Mouse (Mus musculus) ovary, postnatal 36 days (tissue): ENCODE results near the gene AB124611.
"Not testable (repeated sequence)": the region's sequence is repeated elsewhere in the genome, so short reads cannot be mapped to it uniquely, and the experiment has no call there.

ENCODE experiments used
- DNase-seq: peaks from one replicate; pipeline ENCODE4 v3.0.0; 2022; ENCODE audit warnings: low spot score, mixed read lengths

The AB124611 gene

DNA sequence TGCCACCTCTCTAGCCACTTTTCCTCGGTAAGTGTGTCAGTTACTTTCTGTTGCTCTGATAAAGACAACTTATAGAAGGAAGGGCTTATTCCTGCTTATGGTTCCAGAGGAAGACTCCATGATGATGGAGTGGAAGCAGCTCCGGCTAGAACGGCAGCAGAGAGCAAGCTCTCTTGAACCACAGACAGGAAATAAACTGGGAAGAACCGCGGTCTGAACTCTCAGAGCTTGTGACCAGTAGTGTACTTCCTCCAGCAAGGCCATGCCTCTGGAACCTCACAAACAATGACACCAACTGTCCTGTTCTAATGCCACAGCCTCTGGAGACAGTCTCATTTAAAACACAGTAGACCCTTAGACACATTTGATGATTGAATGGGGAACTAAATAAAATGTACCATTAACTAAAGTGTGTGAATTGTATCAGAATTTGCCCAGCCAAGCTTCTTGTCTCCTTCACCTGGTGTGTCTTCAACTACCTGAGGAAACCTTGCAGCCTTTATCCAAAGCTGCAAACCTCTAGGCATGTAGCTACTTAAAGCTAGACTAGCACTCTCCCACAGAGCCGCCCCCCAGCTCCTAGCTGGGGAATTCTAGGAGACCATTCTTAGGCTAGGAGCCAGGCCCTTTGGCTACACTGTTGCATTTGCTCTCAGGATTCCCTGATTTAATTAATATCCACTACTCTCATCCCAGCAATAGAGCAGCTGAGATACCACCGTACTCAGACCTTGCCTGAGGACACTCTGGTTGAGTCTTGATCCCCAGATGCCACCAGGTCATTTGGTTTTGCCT is 637 bp upstream of the AB124611 start:
- no peak for DNase-seq

GRCm38 (mm10) chr9:21526634-21526944 is 613 bp downstream of the AB124611 start:
- no peak for DNase-seq

DNA sequence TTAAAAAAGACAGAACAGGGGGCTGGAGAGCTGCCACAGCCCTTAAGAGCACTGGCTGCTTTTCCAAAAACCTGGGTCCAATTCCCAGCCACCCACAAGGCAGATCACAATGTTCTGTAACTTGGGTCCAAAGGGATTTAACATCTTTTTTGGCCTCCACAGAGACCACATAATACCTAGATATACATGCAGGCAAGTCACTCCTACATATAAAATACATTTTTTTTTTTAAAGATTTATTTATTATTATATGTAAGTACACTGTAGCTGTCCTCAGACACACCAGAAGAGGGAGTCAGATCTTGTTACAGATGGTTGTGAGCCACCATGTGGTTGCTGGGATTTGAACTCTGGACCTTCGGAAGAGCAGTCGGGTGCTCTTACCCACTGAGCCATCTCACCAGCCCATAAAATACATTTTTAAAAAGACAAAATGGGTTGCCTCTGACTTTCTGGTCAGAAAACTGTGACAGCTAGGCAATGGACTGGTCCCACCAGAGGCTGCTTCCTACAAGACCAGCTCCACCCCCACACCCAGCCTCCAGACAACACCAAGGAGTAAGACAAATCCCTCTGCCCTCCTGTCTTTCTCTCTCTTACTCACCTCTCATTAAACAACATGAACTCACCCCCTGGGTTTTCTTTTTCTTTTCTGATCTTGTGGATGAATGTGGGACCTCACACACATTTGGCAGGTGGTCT is 1.3 kb downstream of the AB124611 start:
- no peak for DNase-seq

DNA sequence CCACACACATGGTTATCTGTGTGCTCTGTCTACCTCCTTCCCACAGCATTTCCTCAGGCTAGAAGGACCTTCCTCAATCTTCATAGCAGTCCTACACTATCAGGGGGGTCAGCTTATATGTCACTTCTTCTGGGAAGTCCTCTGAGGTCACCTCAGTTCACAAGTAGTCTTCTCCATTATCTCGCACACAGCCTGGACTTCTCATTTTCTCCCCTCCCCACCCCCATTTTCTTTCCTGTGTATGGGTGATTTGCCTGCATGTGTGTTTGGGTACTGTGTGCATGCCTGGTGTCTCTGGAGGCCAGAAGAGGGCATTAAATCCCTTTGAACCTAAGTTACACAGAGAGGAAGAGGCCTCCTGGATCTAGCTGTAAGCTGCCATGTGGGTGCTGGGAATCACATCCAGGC is 1.9 kb downstream of the AB124611 start:
- no peak for DNase-seq

DNA sequence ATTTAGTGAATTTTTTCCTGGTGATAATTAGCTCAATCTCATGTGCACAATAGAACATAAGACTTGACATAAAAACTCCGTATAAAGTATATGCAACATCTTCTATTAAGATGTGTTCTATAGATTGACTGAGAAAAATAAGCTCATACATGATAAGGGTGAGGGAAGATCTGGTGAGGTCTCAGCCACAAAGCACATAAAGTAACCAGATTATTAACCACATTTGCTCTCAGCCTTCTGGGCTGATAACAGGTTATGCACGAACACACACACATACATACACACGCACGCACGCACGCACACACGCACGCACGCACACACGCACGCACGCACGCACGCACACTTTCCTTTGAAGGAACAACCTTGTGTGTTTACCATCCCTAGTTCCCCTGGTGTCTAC is 10.5 kb downstream of the AB124611 start:
- no peak for DNase-seq

- DNase-seq: no peak
Measured at GRCm38 (mm10) chr9:21537009-21537408, 11.0 kb downstream of the AB124611 start.

- DNase-seq: no peak
Measured at GRCm38 (mm10) chr9:21539981-21540753, 14.2 kb downstream of the AB124611 start.

DNA sequence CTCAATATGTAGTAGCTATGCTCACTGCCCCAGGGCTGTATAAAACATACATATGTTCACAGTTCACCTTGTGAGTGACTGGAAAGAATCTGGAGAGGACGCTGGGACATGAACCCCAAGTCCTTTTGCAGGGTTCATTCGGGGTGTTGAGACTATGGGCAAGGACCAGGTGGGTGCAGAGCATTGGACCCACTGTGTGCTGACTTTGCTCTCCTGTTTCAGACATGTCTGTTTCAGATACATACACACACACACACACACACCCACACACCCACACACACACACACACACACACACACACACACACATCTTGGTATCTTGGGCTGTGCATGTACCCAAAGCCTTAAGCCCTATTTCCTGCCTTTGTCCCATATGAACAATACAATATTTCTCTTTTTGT is 16.0 kb downstream of the AB124611 start:
- DNase-seq: not testable (repeated sequence)

DNA sequence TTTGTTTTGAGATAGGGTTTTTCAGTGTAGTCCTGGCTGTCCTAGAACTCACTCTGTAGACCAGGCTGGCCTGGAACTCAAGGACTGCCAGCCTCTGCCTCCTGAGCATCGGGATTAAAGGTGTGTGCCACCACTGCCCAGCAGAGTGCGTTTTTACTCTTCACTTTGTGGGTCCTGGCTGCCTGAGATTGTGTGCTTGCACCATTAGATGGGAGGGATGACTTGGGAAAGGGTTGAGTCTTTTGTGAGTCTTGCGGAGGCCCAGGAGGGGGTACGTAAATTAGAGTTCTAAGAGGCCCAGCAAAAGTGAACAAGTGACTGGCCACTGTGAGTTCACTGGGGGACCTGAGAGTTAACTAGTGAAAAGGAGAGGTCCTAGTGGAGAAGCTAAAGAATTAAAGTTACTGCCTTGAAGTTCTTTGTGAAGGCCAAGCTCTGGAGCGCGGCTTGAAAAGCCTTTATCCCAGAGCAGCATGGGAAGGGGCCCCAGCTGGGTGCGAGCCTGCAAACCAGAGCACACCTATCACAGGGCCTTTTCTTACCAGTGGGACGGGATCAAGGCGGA is 19.5 kb downstream of the AB124611 start:
- DNase-seq: no peak

DNA sequence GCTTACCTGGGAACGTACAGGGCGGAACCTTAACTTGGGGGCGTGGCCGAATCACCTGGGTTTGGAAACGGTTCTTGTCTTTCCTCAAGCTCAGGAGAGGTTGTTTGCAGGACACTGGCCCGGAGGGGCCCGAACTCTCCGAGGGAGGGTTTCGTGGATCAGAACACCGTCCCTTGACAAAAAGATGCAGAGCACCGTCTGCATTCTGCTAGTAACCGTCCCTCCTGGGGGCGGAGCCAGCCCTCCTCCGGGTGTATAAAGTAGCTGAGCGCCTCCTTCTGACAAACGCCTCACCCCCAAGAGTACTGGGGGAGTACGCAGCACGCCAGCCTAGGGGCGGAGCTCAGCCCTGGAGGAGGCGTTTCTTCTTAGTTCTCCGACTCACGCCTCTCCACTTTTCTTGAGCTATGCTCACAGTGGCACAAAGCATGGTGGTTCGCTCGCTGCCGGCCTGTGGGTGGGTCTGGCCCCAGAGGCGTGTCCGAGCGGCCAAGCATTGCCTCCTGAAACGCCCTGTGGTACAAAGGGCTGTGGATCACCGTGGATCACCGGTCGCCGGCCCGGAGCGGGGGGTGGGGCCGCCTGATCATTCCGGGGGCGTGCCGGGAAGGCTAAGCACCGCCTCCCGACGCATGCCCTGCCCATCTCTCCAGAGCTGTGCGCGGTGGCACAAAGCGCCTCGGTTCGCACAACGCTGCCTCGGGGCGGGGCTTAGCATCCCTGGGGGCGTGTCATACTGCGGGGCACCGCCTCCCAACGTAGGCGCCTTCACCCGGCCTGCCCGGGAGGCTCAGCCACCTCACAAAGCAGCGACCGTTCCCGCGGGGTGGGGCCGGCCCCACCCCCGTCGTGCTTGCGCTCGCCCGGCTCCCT is 20.2 kb downstream of the AB124611 start:
- peak; percentile 100 for DNase-seq

GRCm38 (mm10) chr9:21546789-21547074 is 20.8 kb downstream of the AB124611 start, which contains the start of gene Carm1:
TSS of gene Carm1 (plus strand) at chr9:21546894.
- no peak for DNase-seq

GRCm38 (mm10) chr9:21547075-21547941 is 21.3 kb downstream of the AB124611 start:
- DNase-seq: no peak

DNA sequence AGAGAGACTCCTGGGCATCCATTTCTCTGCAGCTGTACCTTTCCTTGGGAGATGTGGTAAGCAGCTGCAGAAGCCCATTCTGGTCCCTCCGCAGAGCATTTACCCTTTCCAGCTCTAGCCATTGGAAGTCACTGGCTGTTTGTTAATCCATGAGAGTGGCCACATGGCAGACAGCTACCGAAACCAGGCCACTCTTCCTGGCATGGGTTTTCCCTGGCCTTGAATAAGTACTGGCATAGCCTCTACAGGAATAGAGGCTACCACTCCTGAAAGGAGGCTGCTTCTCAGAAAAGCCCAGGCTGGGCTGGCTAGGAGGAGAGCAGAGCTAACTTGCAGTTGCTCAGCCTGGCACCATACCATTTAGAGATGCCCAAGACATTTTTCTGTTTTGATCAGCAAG is 25.1 kb downstream of the AB124611 start:
- DNase-seq: no peak

- DNase-seq: no peak
Measured at GRCm38 (mm10) chr9:21553607-21554273, 27.8 kb downstream of the AB124611 start.

- DNase-seq: no peak
Measured at GRCm38 (mm10) chr9:21555198-21555742, 29.3 kb downstream of the AB124611 start.

DNA sequence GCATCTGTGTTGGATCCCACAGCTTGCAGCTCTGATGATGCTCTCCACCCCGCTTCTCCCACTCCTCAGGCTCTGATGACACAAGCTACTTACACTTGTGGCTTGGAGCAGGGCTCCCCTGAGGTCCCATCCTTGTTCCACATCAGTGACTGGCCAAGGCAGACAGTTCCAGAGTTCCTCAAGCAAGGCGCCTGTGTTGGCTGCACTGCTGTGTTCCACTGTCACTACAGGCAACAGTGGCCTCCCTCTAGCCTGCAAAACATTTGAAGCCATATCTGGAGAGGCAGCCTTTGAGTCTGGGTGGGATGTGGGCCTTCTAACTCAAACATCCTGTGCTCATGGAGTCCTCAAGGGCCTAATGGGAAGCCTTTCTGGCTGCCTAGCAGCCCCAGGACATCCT is 31.0 kb downstream of the AB124611 start:
- no peak for DNase-seq

GRCm38 (mm10) chr9:21557556-21557955 is 31.6 kb downstream of the AB124611 start:
- DNase-seq: no peak

DNA sequence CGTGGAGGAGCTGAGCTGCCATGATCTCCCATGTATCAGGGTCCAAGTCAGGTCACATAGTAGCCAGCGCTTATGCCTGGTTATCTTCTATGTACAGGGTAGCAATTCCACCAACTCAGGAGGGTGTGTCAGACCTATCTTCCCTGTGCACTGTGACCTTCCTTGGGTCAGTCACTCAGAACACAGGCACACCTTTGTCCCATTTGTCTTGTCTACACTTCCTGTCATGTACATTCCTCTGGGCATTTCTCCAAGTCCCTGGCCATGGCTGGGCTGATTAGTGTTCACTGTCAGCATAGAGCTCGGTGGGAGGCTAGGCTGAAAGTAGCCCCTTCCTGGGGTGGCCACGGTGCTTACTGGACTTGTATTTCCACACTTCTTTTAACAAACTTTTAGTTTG is 32.4 kb downstream of the AB124611 start:
- no peak for DNase-seq

DNA sequence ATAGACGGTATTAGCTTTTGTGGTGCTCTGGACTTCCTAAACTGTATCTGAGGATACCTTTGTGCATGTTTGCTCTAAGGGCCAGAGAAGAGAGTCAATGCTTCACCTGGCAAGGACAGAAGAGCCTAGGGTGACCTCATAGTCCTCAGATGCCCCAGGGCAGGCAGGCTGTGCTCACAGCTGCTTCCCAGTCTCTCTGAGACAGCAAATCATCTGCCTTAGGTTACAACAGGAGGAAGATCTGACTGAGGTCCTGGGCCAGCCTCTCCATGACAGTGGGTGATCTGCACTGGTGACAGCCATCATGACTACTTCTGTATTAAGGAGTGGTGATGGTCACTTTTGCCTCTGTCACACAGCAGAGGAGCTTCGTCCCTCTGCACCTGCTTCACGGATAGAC is 33.2 kb downstream of the AB124611 start:
- DNase-seq: no peak

DNA sequence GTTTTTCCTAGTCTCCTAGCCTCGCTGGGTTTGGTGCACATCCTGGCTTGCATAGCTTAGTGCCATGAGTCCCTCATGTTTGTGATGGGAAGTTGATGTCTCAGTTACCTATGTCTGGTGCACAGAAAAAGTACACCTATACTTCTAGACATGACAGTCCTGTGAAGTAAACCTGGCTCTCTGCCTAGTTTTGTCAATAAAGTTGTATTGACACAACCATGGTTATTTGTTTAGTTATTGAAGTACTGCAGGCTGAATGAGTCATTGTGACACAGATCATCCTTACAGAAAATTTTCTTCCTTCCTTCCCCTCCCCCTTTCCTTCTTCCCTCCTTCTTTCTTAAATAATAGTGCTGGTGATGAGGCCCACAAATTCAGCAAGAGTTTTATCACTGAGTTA is 38.4 kb downstream of the AB124611 start:
- DNase-seq: no peak
